Mouse (Mus musculus): ENCODE results near the gene Fbxo30. TPM values are rescaled to one million over a fixed set of nuclear protein-coding genes. Genes with fewer than 3 reads are reported as not detected.

Fbxo30 gene
- polyA plus RNA-seq (2012), result 1.8 and 2.6 TPM in 2 replicates

GRCm38 (mm10) chr10:11280578-11281463, at the start of gene Fbxo30:
Gene Fbxo30, plus strand, starts transcription at chr10:11281330.

DNA sequence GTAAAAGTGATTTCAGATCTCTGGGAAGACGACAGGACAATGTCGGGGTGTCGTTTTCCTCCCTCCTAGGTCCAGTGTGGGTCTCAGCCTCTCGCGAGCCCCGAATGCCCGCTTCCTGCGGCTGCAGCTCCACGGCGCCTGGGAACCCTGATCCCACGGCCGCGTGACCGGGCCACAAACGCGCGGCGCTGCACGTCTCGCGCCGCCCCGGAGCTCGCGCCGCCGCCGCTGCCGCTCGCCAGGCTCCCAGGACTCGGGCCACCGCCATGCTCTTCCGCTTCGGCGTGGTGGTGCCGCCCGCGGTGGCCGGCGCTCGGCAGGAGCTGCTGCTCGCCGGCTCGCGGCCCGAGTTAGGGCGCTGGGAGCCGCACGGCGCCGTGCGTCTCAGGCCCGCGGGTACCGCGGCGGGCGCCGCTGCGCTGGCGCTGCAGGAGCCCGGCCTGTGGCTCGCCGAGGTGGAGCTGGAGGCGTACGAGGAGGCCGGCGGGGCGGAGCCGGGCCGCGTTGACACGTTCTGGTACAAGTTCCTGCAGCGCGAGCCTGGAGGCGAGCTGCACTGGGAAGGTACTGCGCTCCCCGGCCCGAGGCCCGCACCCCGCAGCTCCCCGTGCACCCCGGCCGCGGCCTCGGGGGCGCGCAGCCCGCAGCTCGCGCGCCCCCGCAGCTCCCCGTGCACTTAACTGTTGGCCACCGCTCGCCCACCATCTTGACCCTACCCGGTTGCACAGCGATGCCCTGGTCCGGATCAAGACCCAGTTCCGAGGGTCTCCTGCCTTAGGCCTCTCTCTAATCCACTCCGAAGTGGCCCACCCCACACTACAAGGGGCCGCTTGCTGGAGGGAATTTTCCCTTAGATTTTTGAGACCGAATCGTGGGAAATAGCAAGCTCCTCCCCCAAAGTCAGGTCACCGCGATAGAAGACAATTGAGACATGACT, 62.3 kb downstream of the Fbxo30 start, which contains the start of gene Epm2a:
Epm2a (plus strand) TSS at position 200 of the 937 bp plus-strand sequence.

Other genes with a start within 250 kb of the Fbxo30 start
- 0.20 TPM in 1 of 2 replicates, not detected in the other for gene Grm1, start 199.0 kb upstream of the Fbxo30 start, polyA plus RNA-seq (2012)
- 2.1 and 2.6 TPM in 2 replicates for gene Shprh, start 131.9 kb upstream of the Fbxo30 start, polyA plus RNA-seq (2012)
- gene Epm2a, start 62.1 kb downstream of the Fbxo30 start, polyA plus RNA-seq (2012), result 1.8 and 2.6 TPM in 2 replicates